Mouse (Mus musculus): Measurements from ENCODE around the gene Gm17359. TPM values are rescaled to one million over a fixed set of nuclear protein-coding genes. Genes with fewer than 3 reads are reported as not detected.

Gm17359 gene
- polyA plus RNA-seq, 1 experiment from 2014 or later: not detected

- H3K4me1 ChIP-seq (replicated peaks; ENCODE audit: control insufficient read depth, insufficient read depth, low read length): no peaks in the 10 kb centered on the region
- H3K4me3 ChIP-seq (ENCODE audit: low read depth, low read length): no peak overlapping the region
- H3K9ac ChIP-seq (ENCODE audit: low read depth, low read length): no peak overlapping the region
- 87% methylated on average over 2 of the region's 2 CpGs for WGBS
- no peak overlapping the region for H3K27ac ChIP-seq (ENCODE audit: low read depth, low read length)
- no peaks in the 10 kb centered on the region for H3K27me3 ChIP-seq (replicated peaks; ENCODE audit: control insufficient read depth, insufficient read depth, low read length)
- no peak for DNase-seq (ENCODE audit: low spot score)
- peaks cover 12% of the 10 kb centered on the region for H3K36me3 ChIP-seq (ENCODE audit: control insufficient read depth, insufficient read depth, low read length)
- H3K9me3 ChIP-seq (ENCODE audit: control insufficient read depth, low read length): no peaks in the 10 kb centered on the region
- H3K4me2 ChIP-seq: no peak overlapping the region
- no peak for ATAC-seq (replicated peaks; ENCODE audit: low FRiP score)
These were observed 164.8 kb downstream of the Gm17359 start for GRCm38 (mm10) chr3:79501166-79501728.

Other genes with a start within 250 kb of the Gm17359 start
- 2.7 and 3.1 TPM in 2 replicates for gene Rapgef2, start 50.1 kb upstream of the Gm17359 start, polyA plus RNA-seq (2014; fragmentation: Nextera tagmentation; extraction: Ambion mirVana)
- gene Fnip2, start 231.1 kb downstream of the Gm17359 start, polyA plus RNA-seq (2014; fragmentation: Nextera tagmentation; extraction: Ambion mirVana): 7.5 and 9.7 TPM in 2 replicates

All from liver, embryonic 11.5 days (tissue).